Mouse (Mus musculus): Measurements from ENCODE around the gene Cd38.

The Cd38 gene

DNA sequence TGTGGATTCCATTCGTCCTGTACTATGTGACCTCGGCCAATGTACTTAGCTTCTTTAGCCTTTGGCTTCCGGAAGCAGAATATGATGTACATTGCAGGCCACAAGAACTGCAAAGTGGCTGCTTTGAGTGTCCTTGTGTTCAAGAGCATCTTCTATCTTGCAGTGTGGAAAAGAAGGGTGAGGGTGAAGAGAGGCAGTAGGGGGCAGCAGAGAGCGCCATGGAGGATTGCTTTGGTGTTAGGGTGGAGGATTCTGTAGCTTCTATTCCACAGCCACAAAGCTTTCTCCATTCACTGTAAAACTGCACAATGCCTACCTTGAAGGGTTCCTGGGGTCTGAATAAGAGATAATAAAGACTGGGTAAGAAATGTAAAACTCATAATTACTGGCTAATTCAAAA is 55.6 kb downstream of the Cd38 start:
- in situ Hi-C loops (cut with MboI, MseI), result loop anchor here in 1 of 2 experiments (5.0 kb wide), 1 partner anchor 68 kb away; no protein-coding TSS in a partner anchor

- in situ Hi-C loops (cut with MboI, MseI), result loop anchor here in 1 of 2 experiments (5.0 kb wide), 1 partner anchor 60 kb away; no protein-coding TSS in a partner anchor
Measured at GRCm38 (mm10) chr5:43927729-43928128, 59.4 kb downstream of the Cd38 start.

DNA sequence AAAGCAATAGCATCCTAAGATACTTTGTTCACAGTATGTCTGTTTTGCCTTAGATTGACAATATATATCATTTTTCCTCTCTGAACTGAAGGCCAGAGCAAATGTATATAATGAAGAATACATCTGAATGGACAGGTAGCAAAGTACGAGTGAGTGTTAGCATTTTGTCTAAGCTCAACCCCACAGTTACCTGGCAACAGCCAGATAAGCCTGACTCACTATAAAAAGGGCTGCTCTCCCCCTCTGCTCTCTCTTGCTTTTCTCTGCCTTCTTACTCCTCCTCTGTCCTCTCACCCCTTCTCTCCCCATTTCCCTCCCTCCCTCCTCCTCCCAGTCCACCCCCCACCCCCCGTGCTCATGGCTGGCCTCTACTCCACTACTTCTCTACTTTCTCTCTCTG is 64.9 kb downstream of the Cd38 start:
- in situ Hi-C loops (cut with MboI, MseI), result no loop called here

- in situ Hi-C loops (cut with MboI, MseI), result loop anchor here (5.0 to 10.0 kb wide), 3 partner anchors 75 to 713 kb away; partner anchors contain the start of genes Cpeb2 (in 1 of the 2) and Tapt1 (in 1 of the 2)
Measured at GRCm38 (mm10) chr5:43947330-43947977, 79.1 kb downstream of the Cd38 start.

DNA sequence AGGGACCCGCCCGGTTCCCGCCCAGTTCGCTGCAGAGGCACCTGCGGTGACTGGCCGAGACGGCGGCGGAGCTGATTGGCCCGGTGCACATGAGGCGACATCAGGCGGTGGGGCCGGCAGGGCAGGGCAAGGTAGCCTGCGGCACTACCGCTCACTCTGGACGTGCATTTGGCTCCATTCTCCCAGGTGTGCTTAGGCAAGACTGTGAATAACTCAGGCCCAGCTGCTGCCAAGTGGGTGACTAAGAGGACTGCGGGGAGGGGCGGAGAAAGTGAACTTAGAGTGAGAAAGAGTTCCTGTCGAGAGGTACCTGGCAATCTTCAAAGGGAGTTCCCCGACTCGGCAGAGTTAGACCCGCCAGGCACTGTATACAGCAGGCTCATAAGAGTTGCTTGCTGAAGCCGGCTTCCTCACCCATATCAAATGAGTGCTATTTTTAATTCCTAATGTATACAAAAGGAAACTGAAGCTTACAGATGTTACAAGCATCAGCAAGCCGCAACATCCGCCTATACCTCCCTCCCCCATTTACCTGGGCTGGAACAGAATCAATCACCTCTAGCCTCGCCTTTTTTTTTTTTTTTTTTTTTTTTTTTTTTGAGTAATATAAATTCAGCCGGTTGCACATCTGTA is 79.9 kb downstream of the Cd38 start:
- in situ Hi-C loops (cut with MboI, MseI), result loop anchor here (5.0 to 10.0 kb wide), 3 partner anchors 76 to 713 kb away; partner anchors contain the start of genes Cpeb2 (in 1 of the 2) and Tapt1 (in 1 of the 2)

- in situ Hi-C loops (cut with MboI, MseI), result loop anchor here (5.0 to 10.0 kb wide), 3 partner anchors 77 to 714 kb away; partner anchors contain the start of genes Cpeb2 (in 1 of the 2) and Tapt1 (in 1 of the 2)
Measured at GRCm38 (mm10) chr5:43948748-43949275, 80.5 kb downstream of the Cd38 start.

DNA sequence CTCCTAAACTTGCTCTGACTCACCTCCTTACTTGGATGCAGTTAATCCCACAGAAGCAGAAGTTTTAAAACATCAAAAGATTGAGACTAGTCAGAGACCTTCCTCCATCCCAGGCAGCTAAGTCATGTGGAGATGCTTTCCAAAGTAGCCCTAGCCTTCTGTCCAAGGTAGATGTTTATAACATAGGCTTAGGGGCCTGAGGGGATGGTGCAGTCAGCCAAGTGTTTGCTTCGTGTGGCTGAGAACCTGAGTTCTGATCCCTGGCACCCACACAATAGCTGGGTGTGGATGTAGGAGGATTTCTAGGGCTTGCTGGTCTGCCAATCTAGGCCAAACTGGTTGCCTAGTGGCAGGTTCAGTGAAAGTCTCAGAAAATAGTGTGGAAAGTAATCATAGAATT is 84.9 kb downstream of the Cd38 start:
- in situ Hi-C loops (cut with MboI, MseI), result no loop called here

GRCm38 (mm10) chr5:43959884-43960440 is 91.6 kb downstream of the Cd38 start:
- in situ Hi-C loops (cut with MboI, MseI), result no loop called here

DNA sequence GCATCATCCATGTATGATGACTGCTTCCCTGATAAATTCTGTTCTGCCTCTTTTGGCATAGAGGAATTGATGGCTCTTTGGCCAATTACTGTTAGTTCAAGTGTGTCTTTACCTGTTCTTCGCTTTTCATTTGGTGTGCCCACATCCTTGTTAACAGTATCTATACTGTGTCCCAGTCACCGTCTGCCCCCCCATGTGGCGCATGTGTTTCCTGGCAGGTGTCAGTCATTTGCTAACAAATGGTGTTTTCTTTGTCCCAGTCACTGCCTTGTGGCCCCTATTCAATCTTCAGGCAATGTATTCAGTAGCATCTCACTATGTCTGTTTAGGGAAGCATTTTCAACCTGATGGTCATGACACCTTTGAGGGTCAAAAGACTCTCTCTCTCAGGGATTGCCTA is 92.7 kb downstream of the Cd38 start:
- in situ Hi-C loops (cut with MboI, MseI), result no loop called here
